Comparison of ENCODE assay signal across 9 mouse cellular contexts in genomic region chr15:6988187-6988586, GRCm38 (mm10).
DNase-seq lines count a peak whose midpoint lies in the region; ATAC-seq and TF ChIP-seq lines count a peak whose summit lies in the region.
"Had no signal": no experiment of that assay in that cellular context is flagged by ENCODE, and none has a peak within 500 bp of the region (broad histone marks: within the 10 kb centered on the region; RNA-seq: fewer than 3 reads in every experiment).

No protein-coding gene starts in this region.

- no peak for TF ChIP-seq CTCF in heart, postnatal 0 days (IDR thresholded peaks at IDR 0.05; ENCODE audit: low read depth)

- no peaks in the 10 kb centered on the region for H3K9me3 ChIP-seq in heart, embryonic 10.5 days
- no peaks in the 10 kb centered on the region for H3K9me3 ChIP-seq in heart, postnatal 0 days (replicated peaks; ENCODE audit: control insufficient read depth, low read length)
- H3K9me3 ChIP-seq: limb, embryonic 15.5 days had no signal

- peaks cover 9% of the 10 kb centered on the region; the same call in 1 of the 2 replicates for H3K4me1 ChIP-seq in heart, embryonic 10.5 days
- H3K4me1 ChIP-seq in heart, postnatal 0 days (ENCODE audit: control insufficient read depth, insufficient read depth), result peaks cover 8% of the 10 kb centered on the region; the same call in 1 of the 2 replicates

- H3K4me3 ChIP-seq in heart, embryonic 10.5 days, result no peak overlapping the region
- no peak overlapping the region for H3K4me3 ChIP-seq in heart, postnatal 0 days (ENCODE audit: low read depth, low read length)
- H3K4me3 ChIP-seq: limb, embryonic 15.5 days had no signal

- no peak overlapping the region for H3K9ac ChIP-seq in heart, postnatal 0 days (replicated peaks; ENCODE audit: low read depth, low read length)
- H3K9ac ChIP-seq: limb, embryonic 15.5 days had no signal

- no peaks in the 10 kb centered on the region for H3K36me3 ChIP-seq in heart, embryonic 10.5 days
- H3K36me3 ChIP-seq in heart, postnatal 0 days (replicated peaks; ENCODE audit: control insufficient read depth, insufficient read depth, low read length), result no peaks in the 10 kb centered on the region
- H3K36me3 ChIP-seq: limb, embryonic 15.5 days had no signal

- H3K27ac ChIP-seq in heart, embryonic 10.5 days, result no peak overlapping the region
- no peak overlapping the region for H3K27ac ChIP-seq in heart, postnatal 0 days (ENCODE audit: low read depth)
- H3K27ac ChIP-seq: limb, embryonic 15.5 days had no signal

- intact Hi-C loops in left cerebral cortex, postnatal 14 days (cut with DNase I), result loop anchor here (5.0 kb wide), 1 partner anchor 76 kb away; no protein-coding TSS in a partner anchor

- TF ChIP-seq EP300 in heart, postnatal 0 days (IDR thresholded peaks at IDR 0.05; ENCODE audit: low read depth), result no peak

- WGBS in heart, embryonic 10.5 days, result 78% methylated on average over 3 of the region's 3 CpGs
- 73% methylated on average over 3 of the region's 3 CpGs for WGBS in heart, postnatal 0 days

- ATAC-seq in heart, postnatal 0 days (ENCODE audit: insufficient read depth, low read depth), result no peak

- H3K4me2 ChIP-seq in heart, postnatal 0 days (ENCODE audit: low read depth, low read length), result no peak overlapping the region
- H3K4me2 ChIP-seq: limb, embryonic 15.5 days had no signal

- H3K27me3 ChIP-seq in heart, embryonic 10.5 days (ENCODE audit: insufficient read depth, poor library complexity, severe bottlenecking), result no peaks in the 10 kb centered on the region
- no peaks in the 10 kb centered on the region for H3K27me3 ChIP-seq in heart, postnatal 0 days (ENCODE audit: control insufficient read depth, insufficient read depth, low read length)
- H3K27me3 ChIP-seq: limb, embryonic 15.5 days had no signal

- DNase-seq in heart, adult 18-20 months, result peak; percentile 63 to 79
- DNase-seq in heart, embryonic 10.5 days (ENCODE audit: low spot score), result no peak
- peak; percentile 8 for DNase-seq in cerebellum, adult 11 months
- peak; percentile 14 for DNase-seq in heart, postnatal 0 days (ENCODE audit: low spot score)
- DNase-seq in left cerebral cortex, postnatal 14 days (ENCODE audit: low spot score in 2 of 2), result peak; percentile 67 to 90
- DNase-seq in testis, postnatal 10 days (ENCODE audit: low spot score), result no peak
- DNase-seq in natural killer cell, adult 2 months (ENCODE audit: low spot score in 2 of 2), result no peak
- DNase-seq in kidney, adult 18-20 months, result no peak

Comparison
In these comparisons a context has a peak if more than half of its experiments do, and no peak if none do; other contexts are left out.
1. DNase-seq: peak in heart, adult 18-20 months (2 of 2), cerebellum, adult 11 months (single experiment), heart, postnatal 0 days (single experiment) and left cerebral cortex, postnatal 14 days (2 of 2); none in heart, embryonic 10.5 days (single experiment), testis, postnatal 10 days (single experiment), natural killer cell, adult 2 months (0 of 2) and kidney, adult 18-20 months (single experiment).